ENCODE assay signal across 17 mouse cellular contexts in the genomic region with DNA sequence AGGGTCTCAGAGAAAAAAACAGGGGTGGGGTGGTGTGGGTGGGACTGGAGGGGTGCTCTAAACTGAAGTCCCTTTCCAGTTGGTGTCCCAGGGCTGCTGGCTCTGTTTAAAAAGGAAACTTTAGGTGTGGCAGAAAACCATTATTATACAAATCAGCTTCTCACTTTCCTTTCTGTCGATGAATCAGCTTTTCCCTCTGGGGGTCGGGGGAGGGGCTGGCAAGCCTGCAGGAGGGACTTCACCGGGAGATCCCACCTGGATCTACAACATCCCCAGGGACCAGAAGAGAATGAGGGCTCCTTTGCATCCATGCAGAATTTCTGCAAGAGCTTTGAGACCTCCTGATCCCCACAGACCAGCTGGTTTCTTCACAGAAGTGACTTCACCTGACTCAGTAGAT.
"Had no signal": no experiment of that assay in that cellular context is flagged by ENCODE, and none has a peak within 500 bp of the region (broad histone marks: within the 10 kb centered on the region; RNA-seq: fewer than 3 reads in every experiment).

No protein-coding gene starts in this region.

- ATAC-seq: intestine, postnatal 0 days had no signal

- H3K27ac ChIP-seq: kidney, postnatal 0 days; layer of hippocampus, adult 2 months; left cerebral cortex, adult 2 months; liver, embryonic 13.5 days; stomach, embryonic 15.5 days had no signal

- H3K9me3 ChIP-seq: stomach, embryonic 15.5 days had no signal

- H3K4me2 ChIP-seq: liver, embryonic 13.5 days; midbrain, embryonic 11.5 days; stomach, embryonic 15.5 days had no signal

- H3K4me3 ChIP-seq: layer of hippocampus, adult 2 months; left cerebral cortex, adult 2 months; liver, embryonic 13.5 days; megakaryocyte, embryonic 14.5 days; stomach, embryonic 15.5 days had no signal

- H3K9ac ChIP-seq: liver, embryonic 13.5 days; stomach, embryonic 15.5 days had no signal

- H3K4me1 ChIP-seq: liver, embryonic 13.5 days; megakaryocyte, embryonic 14.5 days; stomach, embryonic 15.5 days had no signal

- DNase-seq: kidney, adult 2 months; kidney, postnatal 25 days; layer of hippocampus, postnatal 36 days; liver, embryonic 13.5 days; lung, adult 2 months; lung, postnatal 36 days; right cerebral cortex, adult 18-20 months; right cerebral cortex, postnatal 14 days; right cerebral cortex, postnatal 4 days; thymus, postnatal 25 days had no signal

- H3K36me3 ChIP-seq: liver, embryonic 13.5 days; stomach, embryonic 15.5 days had no signal
